Mouse (Mus musculus) forebrain, embryonic 15.5 days (tissue): ENCODE results near the gene Plxna3. TPM values are rescaled to one million over a fixed set of nuclear protein-coding genes. Genes with fewer than 3 reads are reported as not detected.

Experiments
- ATAC-seq: fragments of 200-750 bp; cut with Nextera tagmentation; replicated peaks from 2 replicates; pipeline ENCODE4 v1.8.0; 2017; ENCODE audit warnings: mild to moderate bottlenecking, moderate TSS enrichment, moderate library complexity
- H3K27ac ChIP-seq: fragments of 300-500 bp; sonication (generic); replicated peaks from 2 replicates; pipeline ENCODE4 v1.5.1; 2015; ENCODE audit warnings: mild to moderate bottlenecking, inconsistent platforms
- H3K27me3 ChIP-seq: fragments of 300-500 bp; sonication (generic); 2 replicates; pipeline ENCODE4 v1.6.1; 2015; ENCODE audit warnings: inconsistent platforms
- H3K36me3 ChIP-seq: fragments of 300-500 bp; sonication (generic); 2 replicates; pipeline ENCODE4 v1.6.1; 2015; ENCODE audit warnings: mild to moderate bottlenecking, inconsistent platforms
- H3K4me1 ChIP-seq: fragments of 300-500 bp; sonication (generic); 2 replicates; pipeline ENCODE4 v1.6.1; 2015; ENCODE audit warnings: inconsistent platforms
- H3K4me2 ChIP-seq: fragments of 300-500 bp; sonication (generic); replicated peaks from 2 replicates; pipeline ENCODE4 v1.6.1; 2015; ENCODE audit warnings: mild to moderate bottlenecking, inconsistent platforms
- H3K4me3 ChIP-seq: fragments of 300-500 bp; sonication (generic); 2 replicates; pipeline ENCODE4 v1.5.1; 2015; ENCODE audit warnings: mild to moderate bottlenecking, inconsistent platforms
- H3K9ac ChIP-seq: fragments of 300-500 bp; sonication (generic); replicated peaks from 2 replicates; pipeline ENCODE4 v1.6.1; 2015; ENCODE audit warnings: mild to moderate bottlenecking, inconsistent platforms
- H3K9me3 ChIP-seq: fragments of 300-500 bp; sonication (generic); 2 replicates; pipeline ENCODE4 v1.6.1; 2016; ENCODE audit warnings: inconsistent platforms
- WGBS: fragments of 180-500 bp; shearing (Covaris S2); methylation state at CpG from one replicate; pipeline ENCODE4 v1.1.7; 2015; ENCODE audit warnings: mixed read lengths; 5-methylcytosine and 5-hydroxymethylcytosine counted together
- microRNA-seq: library from miRNA; unstranded; fragments of <30 nt; microRNA quantifications from one replicate; pipeline ENCODE4, GENCODE M21; 2016
- polyA plus RNA-seq: library from polyadenylated mRNA; unstranded; fragments of >200 nt; fragmentation: Nextera tagmentation; extraction: Ambion mirVana; gene quantifications from 2 replicates; pipeline ENCODE4 v1.2.1, GENCODE M21; 2015

Plxna3 gene
- polyA plus RNA-seq, 1 experiment from 2014 or later, result 63.0 TPM

- Histone ChIP-seq H3K27ac (no peak overlapping the region), H3K4me3 (no peak overlapping the region), H3K9me3 (no peaks in the 10 kb centered on the region), H3K9ac (no peak overlapping the region), H3K27me3 (no peaks in the 10 kb centered on the region), H3K4me1 (no peaks in the 10 kb centered on the region), H3K36me3 (no peaks in the 10 kb centered on the region), H3K4me2 (no peak overlapping the region)
- ATAC-seq, result no peak
- 85% methylated on average over 2 of the region's 2 CpGs for WGBS
Measured at GRCm38 (mm10) chrX:74384451-74384850, 55.6 kb downstream of the Plxna3 start.

- H3K27ac ChIP-seq, result no peak overlapping the region
- no peak for ATAC-seq
Measured at GRCm38 (mm10) chrX:74388153-74388552, 59.3 kb downstream of the Plxna3 start.

GRCm38 (mm10) chrX:74392535-74393443 is 63.9 kb downstream of the Plxna3 start, which contains the start of the genes Fam3a and Ikbkg:
Gene Fam3a (minus strand): TSS chrX:74393272.
Gene Ikbkg (plus strand): TSS chrX:74393290.
- Histone ChIP-seq H3K27ac (peak within 1 kb of the TSS; percentile 61), H3K4me1 (peaks cover 6% of the 10 kb centered on the region), H3K27me3 (no peaks in the 10 kb centered on the region), H3K4me2 (peak within 1 kb of the TSS; percentile 55), H3K9me3 (no peaks in the 10 kb centered on the region), H3K36me3 (no peaks in the 10 kb centered on the region), H3K4me3 (peak within 1 kb of the TSS; percentile 46), H3K9ac (peak within 1 kb of the TSS; percentile 59)
- ATAC-seq, result peak; percentile 100
- 24% methylated on average over 30 of the region's 30 CpGs for WGBS

More at GRCm38 (mm10) chrX:74388153-74388552, 59.3 kb downstream of the Plxna3 start:
- Histone ChIP-seq H3K27me3 (no peaks in the 10 kb centered on the region), H3K4me3 (no peak overlapping the region), H3K36me3 (no peaks in the 10 kb centered on the region), H3K4me2 (no peak overlapping the region), H3K9me3 (no peaks in the 10 kb centered on the region), H3K4me1 (peaks cover 6% of the 10 kb centered on the region), H3K9ac (no peak overlapping the region)

Small RNA genes lying within 50 kb of the gene (microRNA-seq; reads per million reads assigned to microRNA genes)
- gene Mir7092, result 1.5 reads per million

Other genes with a start within 250 kb of the Plxna3 start
- not detected in 2 replicates for gene Opn1mw, start 201.6 kb upstream of the Plxna3 start, polyA plus RNA-seq
- gene Mecp2, start 193.7 kb upstream of the Plxna3 start, polyA plus RNA-seq, result 15.9 and 16.4 TPM in 2 replicates
- not detected in 2 replicates for gene Tex28, start 161.2 kb upstream of the Plxna3 start, polyA plus RNA-seq
- 0.19 TPM in 1 of 2 replicates, not detected in the other for gene Tktl1, start 151.8 kb upstream of the Plxna3 start, polyA plus RNA-seq
- gene Flna, start 79.2 kb upstream of the Plxna3 start, polyA plus RNA-seq, result 105 and 116 TPM in 2 replicates
- 17.7 and 18.1 TPM in 2 replicates for gene Emd, start 74.4 kb upstream of the Plxna3 start, polyA plus RNA-seq
- gene Rpl10, start 58.3 kb upstream of the Plxna3 start, polyA plus RNA-seq, result 503 and 525 TPM in 2 replicates
- gene Taz, start 47.2 kb upstream of the Plxna3 start, polyA plus RNA-seq, result 93.6 and 101 TPM in 2 replicates
- gene Dnase1l1, start 46.7 kb upstream of the Plxna3 start, polyA plus RNA-seq, result 2.2 and 2.4 TPM in 2 replicates
- 185 and 191 TPM in 2 replicates for gene Atp6ap1, start 32.0 kb upstream of the Plxna3 start, polyA plus RNA-seq
- gene Gdi1, start 24.1 kb upstream of the Plxna3 start, polyA plus RNA-seq, result 923 and 936 TPM in 2 replicates
- 65.1 and 65.6 TPM in 2 replicates for gene Fam50a, start 16.0 kb upstream of the Plxna3 start, polyA plus RNA-seq
- gene Lage3, start 24.6 kb downstream of the Plxna3 start, polyA plus RNA-seq, result 82.9 and 87.9 TPM in 2 replicates
- gene Ubl4a, start 44.2 kb downstream of the Plxna3 start, polyA plus RNA-seq, result 68.4 and 69.0 TPM in 2 replicates
- gene Slc10a3, start 44.3 kb downstream of the Plxna3 start, polyA plus RNA-seq, result 6.9 and 7.0 TPM in 2 replicates
- gene Fam3a, start 64.2 kb downstream of the Plxna3 start, polyA plus RNA-seq, result 36.3 and 40.1 TPM in 2 replicates
- gene Ikbkg, start 64.2 kb downstream of the Plxna3 start, polyA plus RNA-seq, result 18.1 and 19.7 TPM in 2 replicates
- 61.0 and 63.2 TPM in 2 replicates for gene G6pdx, start 100.1 kb downstream of the Plxna3 start, polyA plus RNA-seq
- gene Gm6880, start 152.3 kb downstream of the Plxna3 start, polyA plus RNA-seq, result not detected in 2 replicates
- not detected in 2 replicates for gene Olfr1326-ps1, start 245.8 kb downstream of the Plxna3 start, polyA plus RNA-seq